Mouse (Mus musculus) embryonic facial prominence, embryonic 10.5 days (tissue): ENCODE data around the gene Htr2a. TPM values are rescaled to one million over a fixed set of nuclear protein-coding genes. Genes with fewer than 3 reads are reported as not detected.
A peak's percentile ranks its signal among the peaks of the same experiment; 100 is the strongest.

Experiments used
- DNase-seq: peaks from one replicate; pipeline ENCODE4 v3.0.0-alpha.2; 2017; ENCODE audit warnings: low spot score
- H3K27ac ChIP-seq: fragments of 300-500 bp; sonication (generic); replicated peaks from 2 replicates; pipeline ENCODE4 v1.5.1; 2016; ENCODE audit warnings: mild to moderate bottlenecking
- H3K27me3 ChIP-seq: fragments of 300-500 bp; sonication (generic); replicated peaks from 2 replicates; pipeline ENCODE4 v1.6.1; 2016; ENCODE audit warnings: low read depth, mild to moderate bottlenecking; ENCODE audit not compliant: poor library complexity, severe bottlenecking
- H3K36me3 ChIP-seq: fragments of 300-500 bp; sonication (generic); replicated peaks from 2 replicates; pipeline ENCODE4 v1.6.1; 2016; ENCODE audit warnings: mild to moderate bottlenecking, moderate library complexity
- H3K4me1 ChIP-seq: fragments of 300-500 bp; sonication (generic); 2 replicates; pipeline ENCODE4 v1.6.1; 2016
- H3K4me3 ChIP-seq: fragments of 300-500 bp; sonication (generic); 2 replicates; pipeline ENCODE4 v1.5.1; 2016; ENCODE audit warnings: mild to moderate bottlenecking, moderate library complexity
- H3K9me3 ChIP-seq: fragments of 300-500 bp; sonication (generic); 2 replicates; pipeline ENCODE4 v1.6.1; 2016; ENCODE audit warnings: mild to moderate bottlenecking
- WGBS: fragments of 180-500 bp; shearing (Covaris S2); methylation state at CpG from one replicate; pipeline ENCODE4 v1.1.7; 2016; 5-methylcytosine and 5-hydroxymethylcytosine counted together
- polyA plus RNA-seq: library from polyadenylated mRNA; unstranded; fragments of >200 nt; fragmentation: Nextera tagmentation; extraction: Ambion mirVana; gene quantifications from 2 replicates; pipeline ENCODE4 v1.2.1, GENCODE M21; 2016

Htr2a gene
- polyA plus RNA-seq, 1 experiment from 2014 or later, result 0.16 TPM

GRCm38 (mm10) chr14:74657227-74657626, 16.6 kb downstream of the Htr2a start:
- no peaks in the 10 kb centered on the region for H3K27me3 ChIP-seq
- no peak overlapping the region for H3K27ac ChIP-seq
- no peak for DNase-seq
- 90% methylated on average over 7 of the region's 7 CpGs for WGBS
- H3K4me3 ChIP-seq, result no peak overlapping the region
- H3K36me3 ChIP-seq, result no peaks in the 10 kb centered on the region
- no peaks in the 10 kb centered on the region for H3K4me1 ChIP-seq
- H3K9me3 ChIP-seq, result no peaks in the 10 kb centered on the region

GRCm38 (mm10) chr14:74659411-74659841, 18.8 kb downstream of the Htr2a start:
- 93% methylated on average over 8 of the region's 8 CpGs for WGBS
- Histone ChIP-seq H3K27ac (no peak overlapping the region), H3K4me3 (no peak overlapping the region), H3K36me3 (no peaks in the 10 kb centered on the region), H3K9me3 (no peaks in the 10 kb centered on the region), H3K27me3 (no peaks in the 10 kb centered on the region), H3K4me1 (no peaks in the 10 kb centered on the region)
- no peak for DNase-seq

GRCm38 (mm10) chr14:74672137-74673019, 31.7 kb downstream of the Htr2a start:
- Histone ChIP-seq H3K27ac (no peak overlapping the region), H3K4me1 (peaks cover 7% of the 10 kb centered on the region), H3K9me3 (no peaks in the 10 kb centered on the region), H3K4me3 (no peak overlapping the region), H3K36me3 (no peaks in the 10 kb centered on the region), H3K27me3 (no peaks in the 10 kb centered on the region)
- peak; percentile 20 for DNase-seq
- 69% methylated on average over 10 of the region's 10 CpGs for WGBS

- 68% methylated on average over 3 of the region's 3 CpGs for WGBS
- H3K4me3 ChIP-seq, result no peak overlapping the region
- no peaks in the 10 kb centered on the region for H3K9me3 ChIP-seq
- no peaks in the 10 kb centered on the region for H3K36me3 ChIP-seq
- H3K27ac ChIP-seq, result no peak overlapping the region
- peaks cover 13% of the 10 kb centered on the region for H3K4me1 ChIP-seq
- DNase-seq, result no peak
- no peaks in the 10 kb centered on the region for H3K27me3 ChIP-seq
Measured at GRCm38 (mm10) chr14:74673020-74673350, 32.3 kb downstream of the Htr2a start.

- no peak overlapping the region for H3K4me3 ChIP-seq
- 84% methylated on average over 3 of the region's 3 CpGs for WGBS
- H3K4me1 ChIP-seq, result peaks cover 17% of the 10 kb centered on the region
- H3K27me3 ChIP-seq, result no peaks in the 10 kb centered on the region
- H3K36me3 ChIP-seq, result no peaks in the 10 kb centered on the region
- H3K27ac ChIP-seq, result no peak overlapping the region
- no peak for DNase-seq
- no peaks in the 10 kb centered on the region for H3K9me3 ChIP-seq
Measured at GRCm38 (mm10) chr14:74673584-74673983, 32.9 kb downstream of the Htr2a start.

GRCm38 (mm10) chr14:74679841-74680240, 39.2 kb downstream of the Htr2a start:
- H3K4me3 ChIP-seq, result no peak overlapping the region
- H3K4me1 ChIP-seq, result peaks cover 12% of the 10 kb centered on the region
- no peak for DNase-seq
- H3K27me3 ChIP-seq, result no peaks in the 10 kb centered on the region
- H3K9me3 ChIP-seq, result no peaks in the 10 kb centered on the region
- WGBS, result 87% methylated on average over 5 of the region's 5 CpGs
- H3K27ac ChIP-seq, result no peak overlapping the region
- H3K36me3 ChIP-seq, result no peaks in the 10 kb centered on the region

- Histone ChIP-seq H3K4me1 (no peaks in the 10 kb centered on the region), H3K9me3 (no peaks in the 10 kb centered on the region), H3K4me3 (no peak overlapping the region), H3K27ac (no peak overlapping the region), H3K36me3 (no peaks in the 10 kb centered on the region), H3K27me3 (no peaks in the 10 kb centered on the region)
- WGBS, result 80% methylated on average over 5 of the region's 5 CpGs
- DNase-seq, result no peak
Measured at GRCm38 (mm10) chr14:74684298-74684978, 43.8 kb downstream of the Htr2a start.

- Histone ChIP-seq H3K9me3 (no peaks in the 10 kb centered on the region), H3K36me3 (no peaks in the 10 kb centered on the region), H3K27ac (no peak overlapping the region), H3K27me3 (no peaks in the 10 kb centered on the region), H3K4me1 (peaks cover 4% of the 10 kb centered on the region), H3K4me3 (no peak overlapping the region)
- no peak for DNase-seq
- 91% methylated on average over 2 of the region's 2 CpGs for WGBS
Measured at GRCm38 (mm10) chr14:74691963-74692362, 51.3 kb downstream of the Htr2a start.

- H3K4me3 ChIP-seq, result no peak overlapping the region
- H3K4me1 ChIP-seq, result peaks cover 5% of the 10 kb centered on the region
- no peaks in the 10 kb centered on the region for H3K27me3 ChIP-seq
- no peaks in the 10 kb centered on the region for H3K36me3 ChIP-seq
- no peak overlapping the region for H3K27ac ChIP-seq
- WGBS, result 61% methylated on average over 4 of the region's 4 CpGs
- DNase-seq, result peak; percentile 25
- H3K9me3 ChIP-seq, result no peaks in the 10 kb centered on the region
Measured at GRCm38 (mm10) chr14:74696766-74697165, 56.1 kb downstream of the Htr2a start.

- no peaks in the 10 kb centered on the region for H3K36me3 ChIP-seq
- H3K27me3 ChIP-seq, result no peaks in the 10 kb centered on the region
- H3K27ac ChIP-seq, result no peak overlapping the region
- no peak overlapping the region for H3K4me3 ChIP-seq
- peaks cover 5% of the 10 kb centered on the region for H3K4me1 ChIP-seq
- H3K9me3 ChIP-seq, result no peaks in the 10 kb centered on the region
- DNase-seq, result no peak
Measured at GRCm38 (mm10) chr14:74697432-74697831, 56.8 kb downstream of the Htr2a start.

- H3K27me3 ChIP-seq, result no peaks in the 10 kb centered on the region
- no peaks in the 10 kb centered on the region for H3K9me3 ChIP-seq
- DNase-seq, result no peak
- H3K36me3 ChIP-seq, result no peaks in the 10 kb centered on the region
- H3K4me3 ChIP-seq, result no peak overlapping the region
- 87% methylated on average over 3 of the region's 3 CpGs for WGBS
- H3K4me1 ChIP-seq, result peaks cover 19% of the 10 kb centered on the region
- no peak overlapping the region for H3K27ac ChIP-seq
Measured at GRCm38 (mm10) chr14:74699241-74699640, 58.6 kb downstream of the Htr2a start.

- Histone ChIP-seq H3K4me1 (peaks cover 15% of the 10 kb centered on the region), H3K36me3 (no peaks in the 10 kb centered on the region), H3K9me3 (no peaks in the 10 kb centered on the region), H3K4me3 (no peak overlapping the region), H3K27ac (peak overlapping the region; percentile 75), H3K27me3 (no peaks in the 10 kb centered on the region)
- WGBS, result 31% methylated on average over 6 of the region's 6 CpGs
- peak; percentile 35 for DNase-seq
Measured at GRCm38 (mm10) chr14:74703930-74704329, 63.3 kb downstream of the Htr2a start.

GRCm38 (mm10) chr14:74709054-74709453, 68.4 kb downstream of the Htr2a start:
- H3K4me1 ChIP-seq, result peaks cover 2% of the 10 kb centered on the region
- no peak overlapping the region for H3K4me3 ChIP-seq
- H3K9me3 ChIP-seq, result no peaks in the 10 kb centered on the region
- H3K27me3 ChIP-seq, result no peaks in the 10 kb centered on the region
- peak; percentile 26 for DNase-seq
- H3K27ac ChIP-seq, result no peak overlapping the region
- whole genome bisulfite sequencing, result 26% methylated on average over 3 of the region's 3 CpGs
- H3K36me3 ChIP-seq, result no peaks in the 10 kb centered on the region
